Mouse (Mus musculus): ENCODE measurements around the gene Arfgap2. TPM values are rescaled to one million over a fixed set of nuclear protein-coding genes. Genes with fewer than 3 reads are reported as not detected.

Arfgap2 gene
- total and polyA plus RNA-seq, 3 experiments: 55.1 to 77.6 (median 57.0) TPM

DNA sequence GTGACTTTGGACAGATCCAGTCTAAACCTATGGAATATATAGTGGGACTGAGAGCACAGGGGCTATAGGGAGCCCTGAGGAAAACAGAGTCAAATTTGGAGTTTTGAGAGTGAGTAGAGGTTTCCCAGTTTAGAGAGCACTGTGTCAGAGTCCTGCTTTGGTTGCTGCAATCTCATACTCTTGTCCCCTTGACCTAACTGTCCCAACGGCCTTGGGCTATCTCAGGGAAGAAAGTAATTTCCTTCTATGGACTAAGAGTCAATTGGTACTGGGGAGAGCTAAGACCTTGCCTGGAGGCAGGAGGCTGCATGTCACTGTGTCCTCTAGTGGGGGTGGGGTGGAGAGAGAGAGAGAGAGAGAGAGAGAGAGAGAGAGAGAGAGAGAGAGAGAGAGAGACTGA, 5.9 kb upstream of the Arfgap2 start:
- Histone ChIP-seq H3K27ac (ENCODE audit: insufficient read depth, low read depth) (no peak overlapping the region), H3K9me3 (replicated peaks; ENCODE audit: low read length) (no peaks in the 10 kb centered on the region), H3K4me1 (ENCODE audit: control insufficient read depth in 1 of 2, insufficient read depth in 2 of 2) (0 out of 4 replicates have a peak, but pooled peaks cover 0 to 7% of the 10 kb centered on the region in 2 experiments), H3K27me3 (replicated peaks) (peaks cover 6% of the 10 kb centered on the region), H3K9ac (ENCODE audit: insufficient read depth, low read depth) (no peak overlapping the region), H3K4me2 (ENCODE audit: insufficient read depth, low read depth, poor library complexity, severe bottlenecking) (no peak overlapping the region), H3K4me3 (replicated peaks in 1 of 3; ENCODE audit: low read depth in 2 of 3, low read length in 2 of 3, poor library complexity in 1 of 3) (no peak overlapping the region), H3K79me2 (replicated peaks; ENCODE audit: control insufficient read depth, extremely low read depth, insufficient read depth, poor library complexity, severe bottlenecking) (no peaks in the 10 kb centered on the region), H3K36me3 (replicated peaks in 1 of 2; ENCODE audit: control insufficient read depth in 1 of 2, insufficient read depth in 1 of 2, low read length in 1 of 2) (no peaks in the 10 kb centered on the region)
- TF ChIP-seq POLR2A (IDR thresholded peaks at IDR 0.05; ENCODE audit: low read depth, low read length): no peak
- TF ChIP-seq MAFK (IDR thresholded peaks at IDR 0.05; ENCODE audit: insufficient replicate concordance, low read length): no peak
- dilution Hi-C loops (cut with MboI; ENCODE audit: extremely low pct_ligation_motif_present, extremely low pct_unique_long_range_greater_than_20kb, low sequenced_read_pairs) (no loop called here), in situ Hi-C loops (cut with MboI; ENCODE audit: low pct_ligation_motif_present, low pct_unique_long_range_greater_than_20kb, low sequenced_read_pairs) (no loop called here)
- DNase-seq (ENCODE audit: extremely low read depth): no peak

DNA sequence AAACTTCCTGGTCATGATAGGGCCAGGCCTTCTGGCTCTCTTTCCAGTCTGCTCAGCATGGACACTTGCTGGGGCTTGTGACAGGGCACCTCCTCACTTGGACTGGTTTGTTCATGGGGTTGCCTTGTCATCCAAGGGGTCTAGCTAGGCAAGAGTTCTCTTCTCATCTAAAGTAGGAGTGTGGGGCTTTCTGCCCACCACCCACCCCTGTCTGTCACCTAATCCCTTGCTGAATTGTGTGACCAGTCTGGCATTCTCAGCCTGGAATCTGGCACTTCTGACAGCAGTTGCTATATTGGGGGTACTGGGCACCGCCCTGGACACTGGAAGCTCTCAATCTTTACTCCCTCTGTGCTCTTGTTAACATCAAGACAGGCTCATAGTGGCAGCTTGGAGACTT, 5.3 kb upstream of the Arfgap2 start:
- peaks cover 4 to 12% of the 10 kb centered on the region in 2 experiments; a peak in 3 of 4 replicates for H3K4me1 ChIP-seq (ENCODE audit: control insufficient read depth in 1 of 2, insufficient read depth in 2 of 2)
- H3K9ac ChIP-seq (ENCODE audit: insufficient read depth, low read depth): no peak overlapping the region
- no peaks in the 10 kb centered on the region for H3K9me3 ChIP-seq (replicated peaks; ENCODE audit: low read length)
- H3K79me2 ChIP-seq (replicated peaks; ENCODE audit: control insufficient read depth, extremely low read depth, insufficient read depth, poor library complexity, severe bottlenecking): no peaks in the 10 kb centered on the region
- H3K4me3 ChIP-seq (replicated peaks in 1 of 3; ENCODE audit: low read depth in 2 of 3, low read length in 2 of 3, poor library complexity in 1 of 3): no peak overlapping the region
- H3K27ac ChIP-seq (ENCODE audit: insufficient read depth, low read depth): no peak overlapping the region
- no peak for DNase-seq (ENCODE audit: extremely low read depth)
- dilution Hi-C loops (cut with MboI; ENCODE audit: extremely low pct_ligation_motif_present, extremely low pct_unique_long_range_greater_than_20kb, low sequenced_read_pairs): no loop called here
- peaks cover 6% of the 10 kb centered on the region for H3K27me3 ChIP-seq (replicated peaks)
- H3K36me3 ChIP-seq (replicated peaks in 1 of 2; ENCODE audit: control insufficient read depth in 1 of 2, insufficient read depth in 1 of 2, low read length in 1 of 2): no peaks in the 10 kb centered on the region
- in situ Hi-C loops (cut with MboI; ENCODE audit: low pct_ligation_motif_present, low pct_unique_long_range_greater_than_20kb, low sequenced_read_pairs): no loop called here
- no peak overlapping the region for H3K4me2 ChIP-seq (ENCODE audit: insufficient read depth, low read depth, poor library complexity, severe bottlenecking)
- no peak for TF ChIP-seq CHD1 (IDR thresholded peaks at IDR 0.05; ENCODE audit: low read depth, low read length)
- TF ChIP-seq ELF1 (IDR thresholded peaks at IDR 0.05; ENCODE audit: low read depth, low read length): no peak
- TF ChIP-seq MAZ (IDR thresholded peaks at IDR 0.05; ENCODE audit: low read depth, low read length): no peak
- no peak for TF ChIP-seq POLR2AphosphoS2 (IDR thresholded peaks at IDR 0.05; ENCODE audit: low read depth, low read length)
- no peak for TF ChIP-seq MXI1 (IDR thresholded peaks at IDR 0.05; ENCODE audit: low read depth, low read length)
- no peak for TF ChIP-seq TCF12 (IDR thresholded peaks at IDR 0.05; ENCODE audit: low read depth, low read length)
- no peak for TF ChIP-seq ZC3H11A (IDR thresholded peaks at IDR 0.05; ENCODE audit: low read depth, low read length)
- TF ChIP-seq ETS1 (conservative IDR thresholded peaks at IDR 0.05; ENCODE audit: low read depth, low read length): no peak
- no peak for TF ChIP-seq CHD2 (IDR thresholded peaks at IDR 0.05; ENCODE audit: low read length)
- TF ChIP-seq UBTF (IDR thresholded peaks at IDR 0.05; ENCODE audit: low read depth, low read length): no peak
- TF ChIP-seq ZMIZ1 (IDR thresholded peaks at IDR 0.05; ENCODE audit: low read depth, low read length): no peak
- no peak for TF ChIP-seq MEF2A (IDR thresholded peaks at IDR 0.05; ENCODE audit: borderline replicate concordance, low read depth, low read length)
- TF ChIP-seq IRF4 (IDR thresholded peaks at IDR 0.05; ENCODE audit: low read depth, low read length): no peak
- TF ChIP-seq MYC (IDR thresholded peaks at IDR 0.05; ENCODE audit: low read depth, low read length): no peak
- no peak for TF ChIP-seq SMC3 (IDR thresholded peaks at IDR 0.05; ENCODE audit: low read depth, low read length)
- no peak for TF ChIP-seq JUND (conservative IDR thresholded peaks at IDR 0.05; ENCODE audit: low read depth, low read length)

Measured in CH12.LX (cell line).